Mouse (Mus musculus): Measurements from ENCODE around the gene Mitf. TPM values are rescaled to one million over a fixed set of nuclear protein-coding genes. Genes with fewer than 3 reads are reported as not detected.

The Mitf gene
- total RNA-seq, 1 experiment from 2014 or later, result 2.4 TPM

Other genes starting within 250 kb of the Mitf start
- 7.1 to 28.7 TPM (median 8.0 TPM) in 3 replicates for gene Frmd4b, start 189.5 kb upstream of the Mitf start, total RNA-seq (2017)

Measured in monocyte, adult 5-6 weeks (primary cell).